Mouse (Mus musculus) intestine, embryonic 14.5 days (tissue): ENCODE data around the gene Gm20696. TPM values are rescaled to one million over a fixed set of nuclear protein-coding genes. Genes with fewer than 3 reads are reported as not detected.

Experiments
- ATAC-seq: fragments of 200-750 bp; cut with Nextera tagmentation; replicated peaks from 2 replicates; pipeline ENCODE4 v1.8.0; 2017; ENCODE audit warnings: low read depth, moderate number of reproducible peaks, moderate TSS enrichment, moderate library complexity; ENCODE audit not compliant: low FRiP score, low TSS enrichment
- DNase-seq: peaks from one replicate; pipeline ENCODE4 v3.0.0-alpha.2; 2018; ENCODE audit warnings: low spot score
- H3K27ac ChIP-seq: fragments of 300-500 bp; sonication (generic); 2 replicates; pipeline ENCODE4 v1.5.1; 2014; ENCODE audit warnings: low read depth, mild to moderate bottlenecking, control low read depth
- H3K27me3 ChIP-seq: fragments of 300-500 bp; sonication (generic); replicated peaks from 2 replicates; pipeline ENCODE4 v1.6.1; 2014; ENCODE audit warnings: low read length, control low read depth; ENCODE audit not compliant: control insufficient read depth, insufficient read depth
- H3K36me3 ChIP-seq: fragments of 300-500 bp; sonication (generic); 2 replicates; pipeline ENCODE4 v1.6.1; 2014; ENCODE audit warnings: low read length, control low read depth; ENCODE audit not compliant: control insufficient read depth, insufficient read depth
- H3K4me1 ChIP-seq: fragments of 300-500 bp; sonication (generic); replicated peaks from 2 replicates; pipeline ENCODE4 v1.6.1; 2014; ENCODE audit warnings: low read length, control low read depth, mixed read lengths; ENCODE audit not compliant: control insufficient read depth, insufficient read depth
- H3K4me2 ChIP-seq: fragments of 300-500 bp; sonication (generic); 2 replicates; pipeline ENCODE4 v1.6.1; 2014; ENCODE audit warnings: low read length
- H3K4me3 ChIP-seq: fragments of 300-500 bp; sonication (generic); 2 replicates; pipeline ENCODE4 v1.5.1; 2014; ENCODE audit warnings: low read depth, low read length, control low read depth, mixed read lengths
- H3K9ac ChIP-seq: fragments of 300-500 bp; sonication (generic); 2 replicates; pipeline ENCODE4 v1.6.1; 2014; ENCODE audit warnings: mild to moderate bottlenecking, low read length
- H3K9me3 ChIP-seq: fragments of 300-500 bp; sonication (generic); 2 replicates; pipeline ENCODE4 v1.6.1; 2016; ENCODE audit warnings: low read length, control low read depth; ENCODE audit not compliant: control insufficient read depth
- WGBS: fragments of 180-500 bp; shearing (Covaris S2); extraction: QIAGEN DNeasy Blood & Tissue Kit; methylation state at CpG from one replicate; pipeline ENCODE4 v1.1.7; 2014; 5-methylcytosine and 5-hydroxymethylcytosine counted together
- polyA plus RNA-seq: library from polyadenylated mRNA; unstranded; fragments of >200 nt; fragmentation: Nextera tagmentation; extraction: Ambion mirVana; gene quantifications from 2 replicates; pipeline ENCODE4 v1.2.1, GENCODE M21; 2014

The Gm20696 gene
- polyA plus RNA-seq, 1 experiment from 2014 or later, result 6.9 TPM

- Histone ChIP-seq H3K36me3 (peaks cover 24% of the 10 kb centered on the region; the same call in 1 of the 2 replicates), H3K27me3 (no peaks in the 10 kb centered on the region), H3K9ac (no peak overlapping the region), H3K27ac (no peak overlapping the region), H3K4me2 (no peak overlapping the region), H3K4me1 (peaks cover 2% of the 10 kb centered on the region; the same call in 1 of the 2 replicates), H3K9me3 (no peaks in the 10 kb centered on the region), H3K4me3 (no peak overlapping the region)
- WGBS, result 80% methylated on average over 2 of the region's 2 CpGs
- DNase-seq (no peak), ATAC-seq (no peak)
Observed at GRCm38 (mm10) chr6:99502727-99503126, 163.9 kb downstream of the Gm20696 start.

- WGBS, result 88% methylated on average over 6 of the region's 6 CpGs
- no peak overlapping the region for H3K9ac ChIP-seq
Observed at GRCm38 (mm10) chr6:99502314-99502713, 164.3 kb downstream of the Gm20696 start.

GRCm38 (mm10) chr6:99500570-99501270 lies 165.9 kb downstream of the Gm20696 start:
- ATAC-seq, result no peak

More at GRCm38 (mm10) chr6:99502314-99502713, 164.3 kb downstream of the Gm20696 start:
- H3K9me3 ChIP-seq, result no peaks in the 10 kb centered on the region
- no peak overlapping the region for H3K4me2 ChIP-seq
- H3K36me3 ChIP-seq, result peaks cover 24% of the 10 kb centered on the region; the same call in 1 of the 2 replicates
- DNase-seq (no peak), ATAC-seq (no peak)
- H3K27ac ChIP-seq, result no peak overlapping the region
- no peak overlapping the region for H3K4me3 ChIP-seq
- peaks cover 7% of the 10 kb centered on the region; the same call in 1 of the 2 replicates for H3K4me1 ChIP-seq
- H3K27me3 ChIP-seq, result no peaks in the 10 kb centered on the region

GRCm38 (mm10) chr6:99498082-99498481 lies 168.5 kb downstream of the Gm20696 start:
- Histone ChIP-seq H3K4me1 (peaks cover 13% of the 10 kb centered on the region), H3K9ac (no peak overlapping the region), H3K4me2 (no peak overlapping the region), H3K27me3 (no peaks in the 10 kb centered on the region), H3K27ac (no peak overlapping the region), H3K4me3 (no peak overlapping the region), H3K9me3 (no peaks in the 10 kb centered on the region), H3K36me3 (0 out of 2 replicates have a peak, but pooled peaks cover 3% of the 10 kb centered on the region)
- ATAC-seq (no peak), DNase-seq (no peak)
- WGBS, result 78% methylated on average over 7 of the region's 7 CpGs

More at GRCm38 (mm10) chr6:99500570-99501270, 165.9 kb downstream of the Gm20696 start:
- no peak for DNase-seq
- Histone ChIP-seq H3K4me1 (peaks cover 12% of the 10 kb centered on the region; the same call in 1 of the 2 replicates), H3K27me3 (no peaks in the 10 kb centered on the region), H3K27ac (no peak overlapping the region), H3K9ac (no peak overlapping the region), H3K9me3 (no peaks in the 10 kb centered on the region), H3K4me2 (no peak overlapping the region), H3K4me3 (no peak overlapping the region), H3K36me3 (peaks cover 15% of the 10 kb centered on the region; the same call in 1 of the 2 replicates)
- 88% methylated on average over 3 of the region's 3 CpGs for WGBS

- Histone ChIP-seq H3K27me3 (no peaks in the 10 kb centered on the region), H3K4me1 (peaks cover 27% of the 10 kb centered on the region), H3K4me2 (no peak overlapping the region), H3K9me3 (no peaks in the 10 kb centered on the region), H3K36me3 (no peaks in the 10 kb centered on the region), H3K4me3 (no peak overlapping the region), H3K27ac (no peak overlapping the region), H3K9ac (no peak overlapping the region)
- DNase-seq, result no peak
- whole genome bisulfite sequencing, result 64% methylated on average over 5 of the region's 5 CpGs
- ATAC-seq, result no peak
Observed at GRCm38 (mm10) chr6:99496114-99496513, 170.5 kb downstream of the Gm20696 start.

GRCm38 (mm10) chr6:99492937-99493336 lies 173.7 kb downstream of the Gm20696 start:
- no peak for DNase-seq
- H3K4me3 ChIP-seq, result no peak overlapping the region
- no peak overlapping the region for H3K9ac ChIP-seq
- H3K9me3 ChIP-seq, result no peaks in the 10 kb centered on the region
- no peak overlapping the region for H3K27ac ChIP-seq
- no peaks in the 10 kb centered on the region for H3K36me3 ChIP-seq
- no peak overlapping the region for H3K4me2 ChIP-seq
- no peak for ATAC-seq
- no peaks in the 10 kb centered on the region for H3K27me3 ChIP-seq
- WGBS, result 13% methylated on average over 3 of the region's 3 CpGs
- H3K4me1 ChIP-seq, result peaks cover 31% of the 10 kb centered on the region

- DNase-seq (no peak), ATAC-seq (no peak)
- H3K9me3 ChIP-seq, result no peaks in the 10 kb centered on the region
- no peak overlapping the region for H3K9ac ChIP-seq
- no peak overlapping the region for H3K4me2 ChIP-seq
- H3K4me1 ChIP-seq, result peaks cover 30% of the 10 kb centered on the region
- H3K36me3 ChIP-seq, result no peaks in the 10 kb centered on the region
- no peak overlapping the region for H3K4me3 ChIP-seq
- H3K27me3 ChIP-seq, result no peaks in the 10 kb centered on the region
- 51% methylated on average over 6 of the region's 6 CpGs for WGBS
- no peak overlapping the region; the same call in 1 of the 2 replicates for H3K27ac ChIP-seq
Observed at GRCm38 (mm10) chr6:99491979-99492544, 174.5 kb downstream of the Gm20696 start.

GRCm38 (mm10) chr6:99491146-99491545 lies 175.5 kb downstream of the Gm20696 start:
- Histone ChIP-seq H3K4me1 (peaks cover 33% of the 10 kb centered on the region), H3K4me3 (no peak overlapping the region), H3K27ac (no peak overlapping the region), H3K9me3 (no peaks in the 10 kb centered on the region), H3K9ac (no peak overlapping the region), H3K4me2 (no peak overlapping the region), H3K27me3 (no peaks in the 10 kb centered on the region), H3K36me3 (no peaks in the 10 kb centered on the region)
- WGBS, result 74% methylated on average over 3 of the region's 3 CpGs
- DNase-seq, result no peak
- ATAC-seq, result no peak
